7 mouse cellular contexts compared by ENCODE assay signal in genomic region chrX:101428785-101429141, GRCm38 (mm10). TPM values are rescaled to one million over a fixed set of nuclear protein-coding genes. Genes with fewer than 3 reads are reported as not detected.
DNase-seq lines count a peak whose midpoint lies in the region; ATAC-seq and TF ChIP-seq lines count a peak whose summit lies in the region.

No protein-coding gene starts in this region.

- peak; percentile 4; the same call in 1 of the 2 replicates for ATAC-seq in neural tube, embryonic 13.5 days (ENCODE audit: low read depth)

- H3K4me3 ChIP-seq in bone marrow, adult 2 months (replicated peaks; ENCODE audit: control insufficient read depth, low read depth, low read length) = peak overlapping the region; percentile 77
- peak overlapping the region; percentile 41 for H3K4me3 ChIP-seq in embryonic fibroblast, embryonic 13.5 days (ENCODE audit: insufficient read depth, low read length)
- H3K4me3 ChIP-seq in limb, embryonic 10.5 days = peak overlapping the region; percentile 68
- peak overlapping the region; percentile 66 for H3K4me3 ChIP-seq in neural tube, embryonic 13.5 days

- H3K4me1 ChIP-seq in bone marrow, adult 2 months (ENCODE audit: control insufficient read depth, insufficient read depth, low read length) = no peaks in the 10 kb centered on the region
- H3K4me1 ChIP-seq in embryonic fibroblast, embryonic 13.5 days (ENCODE audit: control insufficient read depth, insufficient read depth, low read length) = 0 out of 2 replicates have a peak, but pooled peaks cover 1% of the 10 kb centered on the region
- no peaks in the 10 kb centered on the region for H3K4me1 ChIP-seq in limb, embryonic 10.5 days
- H3K4me1 ChIP-seq in neural tube, embryonic 13.5 days (replicated peaks) = peaks cover 25% of the 10 kb centered on the region

- peaks cover 38% of the 10 kb centered on the region for H3K27me3 ChIP-seq in limb, embryonic 10.5 days (ENCODE audit: low read depth, poor library complexity, severe bottlenecking)
- no peaks in the 10 kb centered on the region for H3K27me3 ChIP-seq in neural tube, embryonic 13.5 days

- peaks cover 29% of the 10 kb centered on the region for H3K36me3 ChIP-seq in limb, embryonic 10.5 days
- H3K36me3 ChIP-seq in neural tube, embryonic 13.5 days = peaks cover 7% of the 10 kb centered on the region; the same call in 1 of the 2 replicates

- intact Hi-C loops in left cerebral cortex, postnatal 36 days (cut with DNase I) = loop anchor here (1.0 kb wide), 1 partner anchor 8 kb away; the partner anchor contains the start of gene Zmym3

- peak overlapping the region; percentile 59 for H3K9ac ChIP-seq in neural tube, embryonic 13.5 days

- 24% methylated on average over 7 of the region's 7 CpGs for WGBS in bone marrow, adult 2 months
- WGBS in limb, embryonic 10.5 days = 20% methylated on average over 7 of the region's 7 CpGs
- 37% methylated on average over 7 of the region's 7 CpGs for WGBS in neural tube, embryonic 13.5 days

- H3K27ac ChIP-seq in bone marrow, adult 2 months (ENCODE audit: control insufficient read depth, insufficient read depth, low read depth, low read length, poor library complexity) = peak overlapping the region; percentile 92; the same call in 1 of the 2 replicates
- peak overlapping the region; percentile 98 for H3K27ac ChIP-seq in embryonic fibroblast, embryonic 13.5 days (ENCODE audit: insufficient read depth, low read length)
- H3K27ac ChIP-seq in limb, embryonic 10.5 days = peak overlapping the region; percentile 83
- H3K27ac ChIP-seq in neural tube, embryonic 13.5 days (replicated peaks) = peak overlapping the region; percentile 91

- no peaks in the 10 kb centered on the region for H3K9me3 ChIP-seq in limb, embryonic 10.5 days (replicated peaks)
- H3K9me3 ChIP-seq in neural tube, embryonic 13.5 days = no peaks in the 10 kb centered on the region

- peak overlapping the region; percentile 53 for H3K4me2 ChIP-seq in neural tube, embryonic 13.5 days

- TF ChIP-seq CTCF in bone marrow, adult 2 months (IDR thresholded peaks at IDR 0.05; ENCODE audit: control insufficient read depth, insufficient read depth, low read length) = no peak
- TF ChIP-seq CTCF in embryonic fibroblast, embryonic 13.5 days (IDR thresholded peaks at IDR 0.05; ENCODE audit: borderline replicate concordance, insufficient read depth, low read length) = no peak

- DNase-seq in left cerebral cortex, adult 11 months (ENCODE audit: low spot score) = peak; percentile 13
- no peak for DNase-seq in left cerebral cortex, postnatal 36 days (ENCODE audit: low spot score in 2 of 2)
- no peak for DNase-seq in limb, embryonic 10.5 days (ENCODE audit: low spot score)
- no peak for DNase-seq in ovary, postnatal 10 days (ENCODE audit: low spot score)

- TF ChIP-seq POLR2A in bone marrow, adult 2 months (IDR thresholded peaks at IDR 0.05; ENCODE audit: borderline replicate concordance, control insufficient read depth, low read depth, low read length) = no peak
- no peak for TF ChIP-seq POLR2A in embryonic fibroblast, embryonic 13.5 days (IDR thresholded peaks at IDR 0.05; ENCODE audit: low read depth, low read length)

RNA-seq across cellular contexts. Expression of gene Nono, which starts 0.4 kb away (rescaled TPM):
- total RNA-seq in left cerebral cortex, postnatal 36 days (2021) = 100 to 1,000 TPM; 103 to 126 TPM
- polyA plus RNA-seq in bone marrow, adult 2 months (2011; ENCODE audit: insufficient read depth, insufficient read length, low replicate concordance, missing spikeins) = 112 and 164 TPM in 2 replicates
- polyA plus RNA-seq in embryonic fibroblast, embryonic 13.5 days (2011; ENCODE audit: insufficient read length, low read depth, missing spikeins) = 384 and 440 TPM in 2 replicates
- 627 and 644 TPM in 2 replicates for polyA plus RNA-seq in limb, embryonic 10.5 days (2016; fragmentation: Nextera tagmentation; extraction: Ambion mirVana)
- polyA plus RNA-seq in neural tube, embryonic 13.5 days (2015; fragmentation: Nextera tagmentation; extraction: Ambion mirVana) = 372 and 398 TPM in 2 replicates

RNA-seq across cellular contexts. Expression of gene Zmym3, which starts 8.1 kb away (rescaled TPM):
- 100 to 1,000 TPM; 113 to 170 TPM for total RNA-seq in left cerebral cortex, postnatal 36 days (2021)
- polyA plus RNA-seq in bone marrow, adult 2 months (2011; ENCODE audit: insufficient read depth, insufficient read length, low replicate concordance, missing spikeins) = 9.3 and 26.9 TPM in 2 replicates
- polyA plus RNA-seq in embryonic fibroblast, embryonic 13.5 days (2011; ENCODE audit: insufficient read length, low read depth, missing spikeins) = 50.7 and 67.0 TPM in 2 replicates
- polyA plus RNA-seq in limb, embryonic 10.5 days (2016; fragmentation: Nextera tagmentation; extraction: Ambion mirVana) = 23.0 and 30.8 TPM in 2 replicates
- 49.7 and 51.7 TPM in 2 replicates for polyA plus RNA-seq in neural tube, embryonic 13.5 days (2015; fragmentation: Nextera tagmentation; extraction: Ambion mirVana)

RNA-seq across cellular contexts. Expression of gene Itgb1bp2, which starts 20.1 kb away (rescaled TPM):
- total RNA-seq in left cerebral cortex, postnatal 36 days (2021) = under 1 TPM; 0.77 to 0.94 TPM
- polyA plus RNA-seq in bone marrow, adult 2 months (2011; ENCODE audit: insufficient read depth, insufficient read length, low replicate concordance, missing spikeins) = 2.4 and 4.1 TPM in 2 replicates
- 1.5 and 2.5 TPM in 2 replicates for polyA plus RNA-seq in embryonic fibroblast, embryonic 13.5 days (2011; ENCODE audit: insufficient read length, low read depth, missing spikeins)
- polyA plus RNA-seq in limb, embryonic 10.5 days (2016; fragmentation: Nextera tagmentation; extraction: Ambion mirVana) = 2.2 and 2.9 TPM in 2 replicates
- 3.5 and 4.7 TPM in 2 replicates for polyA plus RNA-seq in neural tube, embryonic 13.5 days (2015; fragmentation: Nextera tagmentation; extraction: Ambion mirVana)

RNA-seq across cellular contexts. Expression of gene Gjb1, which starts 52.6 kb away (rescaled TPM):
- total RNA-seq in left cerebral cortex, postnatal 36 days (2021) = 10 to 100 TPM in 1 of 2 experiments, 1 to 10 TPM in 1; 8.9 to 15.1 TPM
- polyA plus RNA-seq in bone marrow, adult 2 months (2011; ENCODE audit: insufficient read depth, insufficient read length, low replicate concordance, missing spikeins) = 1.1 and 4.7 TPM in 2 replicates
- not detected in 2 replicates for polyA plus RNA-seq in embryonic fibroblast, embryonic 13.5 days (2011; ENCODE audit: insufficient read length, low read depth, missing spikeins)
- polyA plus RNA-seq in limb, embryonic 10.5 days (2016; fragmentation: Nextera tagmentation; extraction: Ambion mirVana) = not detected in 2 replicates
- 0.92 and 0.98 TPM in 2 replicates for polyA plus RNA-seq in neural tube, embryonic 13.5 days (2015; fragmentation: Nextera tagmentation; extraction: Ambion mirVana)
